Mouse (Mus musculus) bone marrow, adult 2 months (tissue): ENCODE data around the gene Actg1. TPM values are rescaled to one million over a fixed set of nuclear protein-coding genes. Genes with fewer than 3 reads are reported as not detected.

ENCODE experiments used
- H3K27ac ChIP-seq: fragments of 200-500 bp; 2 replicates; pipeline ENCODE4 v1.5.1; 2012; ENCODE audit warnings: low read depth, mild to moderate bottlenecking, control low read depth, inconsistent platforms, low read length; ENCODE audit not compliant: control insufficient read depth, poor library complexity, insufficient read depth
- H3K4me1 ChIP-seq: fragments of 200-500 bp; 2 replicates; pipeline ENCODE4 v1.6.1; 2011; ENCODE audit warnings: low read length; ENCODE audit not compliant: control insufficient read depth, insufficient read depth
- H3K4me3 ChIP-seq: fragments of 200-500 bp; replicated peaks from 2 replicates; pipeline ENCODE3; 2011; ENCODE audit warnings: mild to moderate bottlenecking, low read depth, low read length, control low read depth; ENCODE audit not compliant: control insufficient read depth
- CTCF ChIP-seq: fragments of 200-500 bp; IDR thresholded peaks from 2 replicates; pipeline ENCODE4 v1.5.1; 2011; ENCODE audit warnings: low read length, control low read depth; ENCODE audit not compliant: control insufficient read depth, insufficient read depth
- POLR2A ChIP-seq: fragments of 200-500 bp; IDR thresholded peaks from 2 replicates; pipeline ENCODE4 v1.6.1; 2011; ENCODE audit warnings: low read depth, mild to moderate bottlenecking, control low read depth, low read length, borderline replicate concordance; ENCODE audit not compliant: control insufficient read depth
- WGBS: fragments of 180-500 bp; shearing (Covaris S2); methylation state at CpG from one replicate; pipeline ENCODE4 v1.1.7; 2018; 5-methylcytosine and 5-hydroxymethylcytosine counted together
- polyA plus RNA-seq: library from polyadenylated mRNA; stranded (reverse); fragments of >200 nt; gene quantifications from 2 replicates; pipeline ENCODE4 v1.2.4, GENCODE M21; 2011; ENCODE audit warnings: low replicate concordance; ENCODE audit not compliant: missing spikeins, insufficient read depth, insufficient read length

Gene Actg1
- polyA plus RNA-seq, 1 experiment: 760 TPM

DNA sequence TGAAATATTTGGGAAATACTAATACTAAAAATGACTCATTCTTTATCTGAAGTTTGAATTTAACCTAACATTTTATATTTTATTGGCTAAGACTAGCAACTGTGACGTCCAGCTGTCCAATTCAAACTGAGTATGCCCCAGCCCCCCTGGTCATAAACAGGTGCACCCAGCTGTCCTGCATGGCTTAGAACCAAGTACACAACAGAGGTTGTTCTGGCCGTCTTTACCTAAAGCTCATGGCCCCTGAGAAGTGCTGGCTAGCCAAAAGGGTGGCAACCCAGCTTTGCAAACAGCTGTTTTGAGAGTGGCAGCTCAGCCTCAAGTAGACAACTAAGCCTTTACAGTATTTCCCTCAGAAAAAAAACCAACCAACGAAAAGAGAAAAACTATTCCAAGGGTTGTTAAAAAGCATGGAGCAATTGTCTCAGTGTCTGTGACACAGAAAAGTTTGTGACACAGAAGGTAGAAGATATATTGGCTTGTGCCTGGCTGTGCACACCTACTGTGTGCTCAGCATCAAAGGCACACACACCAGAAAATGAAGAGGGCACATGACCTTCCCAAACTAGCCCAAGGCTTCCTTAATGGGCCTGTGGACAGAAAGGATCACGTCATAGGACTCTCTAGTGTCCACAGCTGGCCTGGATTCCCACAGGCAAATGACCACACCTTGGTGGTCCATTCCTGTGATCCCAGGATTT is 49.8 kb downstream of the Actg1 start:
- Histone ChIP-seq H3K4me3 (no peak overlapping the region), H3K4me1 (peaks cover 1% of the 10 kb centered on the region; the same call in 1 of the 2 replicates), H3K27ac (no peak overlapping the region)
- 78% methylated on average over 4 of the region's 4 CpGs for WGBS
- TF ChIP-seq CTCF (no peak), POLR2A (no peak)

DNA sequence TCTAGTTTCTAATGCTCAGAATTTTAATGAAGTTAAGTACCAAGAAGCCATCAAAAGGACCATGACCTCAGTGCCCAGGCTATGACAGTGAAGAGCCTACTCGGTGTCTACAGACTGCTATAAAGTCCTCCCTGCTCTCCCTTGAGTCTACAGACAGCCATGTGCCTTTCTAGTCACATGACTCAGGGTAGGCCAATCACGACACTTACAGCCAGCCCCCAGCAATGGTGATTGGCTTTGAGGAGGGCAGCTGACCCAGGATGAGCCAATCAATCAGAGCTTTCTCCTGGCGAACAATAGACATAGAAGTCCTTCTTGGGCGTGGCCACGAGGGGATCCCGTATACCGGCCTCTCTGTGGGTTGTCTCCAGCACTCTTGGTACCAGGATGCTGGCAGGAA is 50.6 kb downstream of the Actg1 start:
- H3K4me1 ChIP-seq: peaks cover 1% of the 10 kb centered on the region; the same call in 1 of the 2 replicates
- H3K27ac ChIP-seq: no peak overlapping the region
- H3K4me3 ChIP-seq: no peak overlapping the region
- TF ChIP-seq CTCF (no peak), POLR2A (no peak)
- 86% methylated on average over 7 of the region's 7 CpGs for WGBS

DNA sequence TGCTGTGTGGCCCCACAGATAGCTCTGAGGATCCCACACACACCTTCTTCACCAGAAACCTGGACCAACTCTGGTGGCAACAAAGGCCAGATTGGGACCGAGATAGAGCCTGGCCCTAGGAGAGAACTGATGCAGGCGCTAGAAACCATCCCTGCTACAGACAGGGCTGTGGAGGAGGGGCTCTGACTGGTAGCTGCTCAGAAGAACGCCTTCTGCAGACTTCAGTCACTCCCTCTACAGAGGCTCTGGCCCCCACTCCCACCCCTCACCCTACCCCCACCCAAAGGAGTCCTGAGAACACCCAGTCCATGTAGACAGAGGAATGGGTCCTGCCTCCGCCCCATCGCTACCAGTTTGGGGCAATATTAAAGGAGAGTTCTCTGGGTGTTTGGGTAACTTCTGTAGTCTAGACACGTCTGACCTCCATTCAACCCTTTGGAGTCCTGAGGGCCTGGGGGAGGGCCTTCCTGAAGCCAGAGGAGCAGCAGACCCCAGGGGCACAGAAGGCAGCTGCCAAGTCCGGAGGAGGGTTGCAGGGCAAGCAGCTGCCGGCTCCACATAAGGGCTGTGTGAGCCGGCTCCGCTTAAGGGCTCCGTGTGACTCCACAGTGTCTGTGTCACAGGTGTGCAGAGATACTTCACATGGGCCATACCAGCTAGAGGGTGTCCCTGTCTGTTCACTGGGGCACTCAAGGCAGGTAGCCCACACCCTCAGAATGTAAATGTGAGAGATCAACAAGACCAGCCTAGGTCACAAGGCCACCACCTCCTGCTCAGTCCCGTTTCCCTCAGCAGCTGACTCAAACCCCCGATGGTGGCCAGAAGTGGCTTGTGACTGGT is 51.8 kb downstream of the Actg1 start:
- no peak overlapping the region for H3K27ac ChIP-seq
- WGBS: 85% methylated on average over 13 of the region's 13 CpGs
- TF ChIP-seq POLR2A: no peak
- no peak for TF ChIP-seq CTCF
- peaks cover 1% of the 10 kb centered on the region; the same call in 1 of the 2 replicates for H3K4me1 ChIP-seq
- H3K4me3 ChIP-seq: no peak overlapping the region

Other genes with a start within 250 kb of the Actg1 start
- gene Tepsin, start 249.8 kb downstream of the Actg1 start, polyA plus RNA-seq: 8.6 and 24.6 TPM in 2 replicates
- gene Ndufaf8, start 249.6 kb downstream of the Actg1 start, polyA plus RNA-seq: 27.6 and 30.1 TPM in 2 replicates
- gene Slc38a10, start 197.2 kb downstream of the Actg1 start, polyA plus RNA-seq: 23.3 and 37.7 TPM in 2 replicates
- 2.2 and 5.8 TPM in 2 replicates for gene Bahcc1, start 115.6 kb downstream of the Actg1 start, polyA plus RNA-seq
- gene Fscn2, start 13.0 kb upstream of the Actg1 start, polyA plus RNA-seq: not detected in 2 replicates
- gene Faap100, start 30.2 kb upstream of the Actg1 start, polyA plus RNA-seq: 3.1 and 10.9 TPM in 2 replicates
- 30.0 and 30.5 TPM in 2 replicates for gene Nploc4, start 89.2 kb upstream of the Actg1 start, polyA plus RNA-seq
- not detected in 2 replicates for gene Tspan10, start 94.1 kb upstream of the Actg1 start, polyA plus RNA-seq
- not detected in 2 replicates for gene Pde6g, start 105.0 kb upstream of the Actg1 start, polyA plus RNA-seq
- gene Oxld1, start 109.5 kb upstream of the Actg1 start, polyA plus RNA-seq: 2.0 and 4.4 TPM in 2 replicates
- 19.2 and 29.6 TPM in 2 replicates for gene Ccdc137, start 109.6 kb upstream of the Actg1 start, polyA plus RNA-seq
- 5.5 and 6.7 TPM in 2 replicates for gene Arl16, start 119.1 kb upstream of the Actg1 start, polyA plus RNA-seq
- gene Mrpl12, start 136.1 kb upstream of the Actg1 start, polyA plus RNA-seq: 60.4 and 87.1 TPM in 2 replicates
- gene Slc25a10, start 143.3 kb upstream of the Actg1 start, polyA plus RNA-seq: 20.6 and 21.0 TPM in 2 replicates
- 0.81 and 1.3 TPM in 2 replicates for gene Gcgr, start 182.2 kb upstream of the Actg1 start, polyA plus RNA-seq
- 72.1 and 86.5 TPM in 2 replicates for gene Mcrip1, start 201.2 kb upstream of the Actg1 start, polyA plus RNA-seq
- gene Ppp1r27, start 202.6 kb upstream of the Actg1 start, polyA plus RNA-seq: not detected in 2 replicates
- gene P4hb, start 224.7 kb upstream of the Actg1 start, polyA plus RNA-seq: 86.5 and 236 TPM in 2 replicates
- gene Arhgdia, start 233.1 kb upstream of the Actg1 start, polyA plus RNA-seq: 112 and 172 TPM in 2 replicates
- gene Alyref, start 249.8 kb upstream of the Actg1 start, polyA plus RNA-seq: 165 and 174 TPM in 2 replicates
- gene Anapc11, start 249.9 kb upstream of the Actg1 start, polyA plus RNA-seq: 26.6 and 32.6 TPM in 2 replicates